Mouse (Mus musculus) cerebellum, postnatal 10 days (tissue): Measurements from ENCODE around the gene Casp3.
"Not testable (repeated sequence)": the region's sequence is repeated elsewhere in the genome, so short reads cannot be mapped to it uniquely, and the experiment has no call there.

Experiments used
- DNase-seq, 2 experiments: peaks; one replicate each; pipeline ENCODE4 v3.0.0; 2021; ENCODE audit warnings: mixed read lengths in 2 of 2

Casp3 gene

DNA sequence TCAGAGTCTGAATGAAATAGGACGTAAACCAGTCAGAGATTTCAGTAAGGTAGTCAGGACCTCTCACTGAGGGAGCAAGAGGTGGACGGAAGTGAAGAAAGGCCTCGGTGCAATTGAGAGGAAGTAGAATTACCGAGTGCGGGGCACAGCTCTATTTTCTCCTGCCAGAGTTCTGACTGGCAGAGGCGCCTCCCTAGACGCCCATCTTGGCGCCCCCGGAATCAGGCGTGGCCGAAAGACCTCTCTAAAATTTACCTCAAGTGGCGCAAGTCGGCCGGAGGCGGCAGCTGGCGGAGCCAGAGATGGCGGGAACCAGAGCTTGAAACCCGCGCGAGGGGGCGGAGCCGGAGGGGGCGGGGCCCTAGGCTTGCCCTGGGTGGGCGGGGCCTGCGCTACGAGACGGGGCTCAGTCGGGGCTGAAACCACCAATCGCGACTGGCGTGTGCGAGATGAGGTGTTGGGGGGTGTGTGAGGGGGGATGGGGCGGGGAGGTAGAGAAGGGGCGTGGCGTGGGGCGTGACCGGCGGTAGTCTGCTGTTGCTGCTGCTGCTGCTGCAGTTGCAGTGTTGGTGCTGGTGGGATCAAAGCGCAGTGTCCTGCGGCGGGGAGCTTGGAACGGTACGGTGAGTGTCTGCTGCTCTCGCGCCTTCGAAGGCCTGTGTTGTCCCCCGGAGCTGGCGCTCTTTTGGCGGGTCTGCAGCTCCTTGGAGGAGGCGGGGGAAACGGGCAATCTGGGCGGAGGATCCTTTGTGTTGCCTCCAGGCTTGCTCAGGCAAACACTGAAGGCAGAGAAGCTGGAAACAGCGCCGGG, at the start of gene Casp3, which contains the start of gene Primpol:
Gene Casp3 (plus strand): TSS at position 413 of the 811 bp plus-strand sequence.
Gene Primpol (minus strand): TSS at position 334 of the 811 bp plus-strand sequence.
- DNase-seq, result peak; percentile 99

- DNase-seq, result no peak
Measured at GRCm38 (mm10) chr8:46567946-46568345, 49.1 kb upstream of the Casp3 start.

GRCm38 (mm10) chr8:46568942-46569341, 48.1 kb upstream of the Casp3 start:
- no peak for DNase-seq

DNA sequence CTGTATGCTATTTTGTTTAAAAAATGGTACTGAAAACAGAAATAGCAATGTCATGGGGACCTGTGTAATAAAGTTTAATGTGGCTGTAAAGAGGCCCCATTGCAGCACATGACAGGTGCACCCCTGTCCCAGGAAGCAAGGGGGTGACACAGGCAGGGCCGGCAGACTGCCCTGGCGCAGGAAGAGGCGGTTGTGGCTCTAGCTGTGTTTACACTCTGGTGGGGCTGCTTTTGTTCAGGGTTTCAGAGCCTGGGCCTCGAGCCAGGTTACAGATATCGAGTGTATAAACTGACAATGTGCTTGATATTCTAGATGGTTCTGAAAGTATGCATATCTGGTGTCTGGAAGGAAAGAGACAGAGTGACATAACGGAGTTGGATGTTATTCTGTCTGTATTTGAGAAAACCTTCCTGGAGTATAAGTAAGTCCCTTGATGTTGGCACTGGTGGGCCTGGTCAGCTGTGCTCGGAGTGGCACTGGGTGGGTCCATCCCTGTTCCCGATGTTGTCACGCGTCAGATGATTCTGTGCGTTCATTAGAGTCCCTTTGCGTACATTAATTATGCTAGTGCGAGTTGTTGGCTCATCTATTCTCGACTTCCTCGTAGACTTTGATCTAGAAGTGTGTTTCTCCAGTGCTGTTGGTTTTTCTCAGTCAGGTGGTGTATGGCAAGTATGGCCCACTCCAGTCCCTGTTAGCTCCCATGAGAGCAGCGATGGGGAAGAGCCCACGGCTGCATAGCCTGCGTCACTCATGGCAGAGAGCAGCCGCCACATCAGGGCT, 47.2 kb upstream of the Casp3 start:
- no peak for DNase-seq

- DNase-seq, result no peak
Measured at GRCm38 (mm10) chr8:46570673-46571072, 46.4 kb upstream of the Casp3 start.

- no peak for DNase-seq
Measured at GRCm38 (mm10) chr8:46573446-46573845, 43.6 kb upstream of the Casp3 start.

DNA sequence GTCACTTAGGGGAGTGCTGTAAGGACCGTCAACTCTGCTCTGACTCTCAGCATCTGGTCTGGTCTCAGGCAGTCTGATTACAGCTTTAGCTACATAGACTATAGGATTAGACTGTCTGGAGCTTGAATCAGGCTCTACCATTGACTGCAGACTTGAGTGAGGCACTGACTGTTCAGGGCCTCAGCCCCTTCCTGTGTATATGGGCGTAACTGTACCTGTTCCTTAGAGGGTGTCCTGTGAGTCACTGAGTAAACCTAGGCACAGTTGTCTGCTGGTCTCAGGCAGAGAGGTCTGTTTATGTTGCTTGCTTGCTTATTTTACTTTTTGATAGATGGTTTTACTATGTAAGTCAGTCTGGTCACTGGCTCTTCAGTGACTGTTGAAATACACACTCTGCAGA, 43.1 kb upstream of the Casp3 start:
- no peak for DNase-seq

DNA sequence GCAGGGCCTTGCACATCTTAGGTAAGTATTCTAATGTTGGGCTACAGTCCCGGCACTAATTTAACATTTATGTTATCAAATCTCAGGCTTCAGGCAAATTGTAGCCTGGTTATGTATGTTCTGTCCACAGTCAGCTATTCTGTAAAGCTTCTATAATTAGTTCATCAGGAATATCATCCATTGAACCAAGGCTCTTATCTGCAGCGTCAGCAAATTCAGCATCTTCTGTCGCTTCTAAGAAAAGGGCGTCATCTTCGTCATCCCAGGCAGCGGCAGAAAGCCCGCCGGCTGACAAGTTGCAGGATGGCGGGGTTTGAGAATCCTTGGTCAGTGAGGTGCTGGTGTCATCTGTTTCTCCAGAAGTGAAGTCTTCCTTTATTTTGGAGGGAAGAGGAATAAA, 38.3 kb upstream of the Casp3 start:
- no peak for DNase-seq

DNA sequence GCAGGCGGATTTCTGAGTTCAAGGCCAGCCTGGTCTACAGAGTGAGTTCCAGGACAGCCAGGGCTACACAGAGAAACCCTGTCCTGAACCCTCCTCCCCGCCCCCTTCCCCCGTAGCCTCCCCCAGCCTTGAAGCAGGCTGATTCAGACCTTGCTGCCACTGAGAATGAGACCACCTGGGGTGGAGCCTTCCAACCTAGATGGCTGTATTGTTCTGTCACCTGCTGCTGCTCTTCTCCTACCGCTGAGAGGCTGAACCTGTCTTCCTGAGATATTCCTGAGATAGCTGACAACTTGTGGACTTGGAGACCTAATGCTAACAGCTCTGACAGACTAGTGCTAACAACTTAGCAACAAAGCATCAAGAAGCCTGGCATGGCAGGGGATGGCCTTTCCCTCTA, 32.8 kb upstream of the Casp3 start:
- not testable (repeated sequence) for DNase-seq

GRCm38 (mm10) chr8:46585576-46585975, 31.5 kb upstream of the Casp3 start:
- DNase-seq, result no peak

DNA sequence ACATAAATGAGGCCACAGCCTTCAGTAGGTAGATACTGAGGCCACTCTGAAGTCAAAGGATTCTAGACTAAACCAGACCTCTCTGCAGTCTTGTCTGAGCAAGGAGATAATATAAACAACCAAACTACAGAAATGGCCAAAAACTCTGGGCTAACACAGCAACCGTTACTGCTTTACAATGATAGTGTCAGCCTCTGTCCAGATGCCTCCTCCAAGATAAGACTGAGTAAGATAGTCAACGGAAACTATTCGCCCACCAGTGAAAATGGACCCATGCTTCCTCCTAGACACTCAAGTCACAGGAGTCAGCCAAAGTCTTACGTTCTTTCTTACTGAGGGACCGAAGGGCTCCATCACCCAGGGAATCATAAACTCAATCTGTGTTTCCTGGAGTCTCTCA, 29.2 kb upstream of the Casp3 start:
- no peak for DNase-seq

- DNase-seq, result no peak
Measured at GRCm38 (mm10) chr8:46588663-46589062, 28.4 kb upstream of the Casp3 start.

GRCm38 (mm10) chr8:46593067-46593466, 24.0 kb upstream of the Casp3 start:
- peak; percentile 75 to 83 for DNase-seq

DNA sequence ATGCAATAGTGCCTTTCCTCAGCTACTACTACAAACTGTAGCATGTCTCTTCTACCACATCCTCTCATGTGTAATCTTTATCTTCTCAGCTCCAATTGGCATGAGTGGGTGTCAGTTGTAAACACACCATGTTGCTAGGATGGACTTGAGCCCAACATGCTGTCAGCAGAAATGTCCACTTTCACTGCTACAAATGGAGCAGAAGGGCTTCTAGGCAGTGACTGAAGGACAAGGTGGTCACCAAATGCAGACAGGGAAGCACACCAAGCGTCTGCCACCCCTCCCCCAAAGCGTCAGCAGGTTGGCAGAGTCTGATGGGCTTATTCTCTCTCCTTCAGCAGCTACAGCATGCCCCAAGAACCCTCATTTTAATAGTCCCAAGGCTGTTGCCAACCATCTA, 23.3 kb upstream of the Casp3 start:
- DNase-seq, result peak; percentile 89 to 94

DNA sequence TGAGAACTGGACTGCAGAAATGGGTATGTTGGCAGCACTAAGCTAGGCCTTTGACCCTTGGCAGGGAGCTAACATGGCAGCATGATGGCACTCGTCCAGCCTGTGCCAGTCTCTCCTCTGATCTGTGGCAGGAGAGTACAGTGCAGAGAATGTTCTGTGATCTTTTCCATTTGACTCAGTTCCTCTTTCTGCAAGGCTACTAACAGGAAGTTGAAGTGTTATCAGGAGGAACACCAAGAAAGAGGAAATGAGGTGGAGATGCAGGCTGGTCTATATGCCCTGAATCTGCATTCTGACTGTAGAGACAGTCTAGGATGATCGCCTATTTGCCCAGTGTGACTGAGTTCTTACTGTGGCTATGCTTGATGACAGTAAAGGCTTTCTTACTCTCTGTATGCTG, 21.5 kb upstream of the Casp3 start:
- peak; percentile 39 to 53 for DNase-seq

GRCm38 (mm10) chr8:46596530-46596929, 20.6 kb upstream of the Casp3 start:
- no peak for DNase-seq

- no peak for DNase-seq
Measured at GRCm38 (mm10) chr8:46597411-46597810, 19.7 kb upstream of the Casp3 start.

GRCm38 (mm10) chr8:46598114-46598513, 19.0 kb upstream of the Casp3 start:
- no peak for DNase-seq

GRCm38 (mm10) chr8:46598753-46599152, 18.3 kb upstream of the Casp3 start:
- no peak for DNase-seq

- DNase-seq, result no peak
Measured at GRCm38 (mm10) chr8:46599314-46599904, 17.7 kb upstream of the Casp3 start.

DNA sequence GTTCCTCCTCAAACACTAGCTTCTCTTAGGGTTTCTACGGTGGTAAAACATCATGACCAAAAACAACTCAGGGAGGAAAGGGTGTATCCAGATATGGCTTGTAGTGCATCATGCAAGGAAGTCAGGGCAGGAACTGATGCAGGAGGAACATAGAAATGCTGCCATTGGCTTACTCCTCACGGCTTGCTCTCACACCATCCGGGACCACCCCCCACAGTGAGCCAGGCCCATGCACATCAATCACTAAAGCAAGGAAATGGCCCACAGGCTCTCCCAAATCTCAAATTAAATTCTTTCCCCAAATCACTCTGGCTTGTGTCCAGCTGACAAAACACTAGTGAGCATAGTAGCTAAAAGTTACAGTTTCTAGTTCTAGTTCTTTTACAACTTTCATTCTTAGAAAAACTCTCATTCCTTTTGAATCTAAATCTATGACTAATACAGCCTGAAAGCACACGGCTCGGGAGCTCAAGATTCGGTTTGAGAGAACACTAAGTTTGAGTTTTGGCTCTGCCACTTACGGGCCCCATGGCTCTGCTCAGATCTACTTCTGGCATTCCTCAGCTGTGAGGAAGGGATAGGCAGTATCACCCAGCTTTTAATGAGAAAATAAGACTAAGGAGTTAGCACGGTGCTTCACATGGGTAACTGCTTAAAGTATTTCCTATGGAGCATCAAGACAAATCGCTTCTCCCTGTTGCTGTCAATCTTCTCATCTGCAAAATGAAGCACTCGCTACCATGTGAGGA, 16.0 kb upstream of the Casp3 start:
- no peak for DNase-seq

DNA sequence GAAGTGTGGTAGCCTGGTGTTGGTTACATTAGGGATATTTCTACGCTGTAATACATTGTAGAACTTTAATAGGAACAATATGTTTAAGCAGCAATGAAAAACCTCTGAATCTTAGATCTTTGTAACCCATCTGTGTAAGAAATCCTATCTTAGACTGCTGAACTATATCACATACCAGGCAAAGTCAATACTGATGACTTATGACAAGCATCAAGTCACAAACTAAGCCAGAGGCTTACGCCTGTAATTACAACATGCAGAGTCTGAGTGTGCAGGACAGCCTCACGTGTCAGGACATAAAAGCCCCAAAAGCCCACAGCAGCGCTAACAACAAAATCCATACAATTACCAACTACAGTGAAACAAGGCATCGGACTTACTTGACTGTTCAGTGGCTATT, 13.5 kb upstream of the Casp3 start:
- DNase-seq, result no peak

DNA sequence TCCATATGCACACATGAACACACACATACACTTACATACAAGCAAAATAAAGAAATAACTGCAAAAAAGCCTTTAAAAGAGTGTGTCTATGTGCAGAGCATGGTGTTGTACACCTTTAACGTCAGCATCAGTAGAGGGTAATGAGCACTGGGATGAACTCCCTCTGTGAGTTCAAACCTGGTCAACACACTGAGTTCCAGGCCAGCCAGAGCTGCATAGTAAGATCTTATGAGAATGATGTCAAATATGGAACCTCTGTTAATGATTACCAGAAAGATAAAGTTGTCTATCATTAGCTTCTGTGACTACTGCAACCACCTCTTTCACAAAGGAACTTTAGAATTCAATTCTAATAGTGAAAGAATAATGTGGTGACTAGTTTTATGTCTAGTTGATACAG, 10.2 kb upstream of the Casp3 start:
- no peak for DNase-seq
